Mouse (Mus musculus) midbrain, embryonic 10.5 days (tissue): ENCODE results near the gene Capns2. TPM values are rescaled to one million over a fixed set of nuclear protein-coding genes. Genes with fewer than 3 reads are reported as not detected.

Experiments used
- DNase-seq: peaks from one replicate; pipeline ENCODE4 v3.0.0-alpha.2; 2017; ENCODE audit warnings: low spot score
- H3K27ac ChIP-seq: fragments of 300-500 bp; sonication (generic); replicated peaks from 2 replicates; pipeline ENCODE4 v1.5.1; 2016; ENCODE audit warnings: mild to moderate bottlenecking
- H3K27me3 ChIP-seq: fragments of 300-500 bp; sonication (generic); 2 replicates; pipeline ENCODE4 v1.6.1; 2016; ENCODE audit warnings: low read depth, mild to moderate bottlenecking; ENCODE audit not compliant: poor library complexity, severe bottlenecking
- H3K36me3 ChIP-seq: fragments of 300-500 bp; sonication (generic); 2 replicates; pipeline ENCODE4 v1.6.1; 2016; ENCODE audit warnings: mild to moderate bottlenecking, moderate library complexity
- H3K4me1 ChIP-seq: fragments of 300-500 bp; sonication (generic); 2 replicates; pipeline ENCODE4 v1.6.1; 2016
- H3K4me3 ChIP-seq: fragments of 300-500 bp; sonication (generic); 2 replicates; pipeline ENCODE4 v1.5.1; 2016; ENCODE audit warnings: mild to moderate bottlenecking, moderate library complexity
- H3K9me3 ChIP-seq: fragments of 300-500 bp; sonication (generic); replicated peaks from 2 replicates; pipeline ENCODE4 v1.6.1; 2016; ENCODE audit warnings: mild to moderate bottlenecking
- WGBS: fragments of 180-500 bp; shearing (Covaris S2); methylation state at CpG from one replicate; pipeline ENCODE4 v1.1.7; 2016; 5-methylcytosine and 5-hydroxymethylcytosine counted together
- polyA plus RNA-seq: library from polyadenylated mRNA; unstranded; fragments of >200 nt; fragmentation: Nextera tagmentation; extraction: Ambion mirVana; gene quantifications from 2 replicates; pipeline ENCODE4 v1.2.1, GENCODE M21; 2016

The Capns2 gene
- polyA plus RNA-seq: 0.23 and 0.26 TPM in 2 replicates

DNA sequence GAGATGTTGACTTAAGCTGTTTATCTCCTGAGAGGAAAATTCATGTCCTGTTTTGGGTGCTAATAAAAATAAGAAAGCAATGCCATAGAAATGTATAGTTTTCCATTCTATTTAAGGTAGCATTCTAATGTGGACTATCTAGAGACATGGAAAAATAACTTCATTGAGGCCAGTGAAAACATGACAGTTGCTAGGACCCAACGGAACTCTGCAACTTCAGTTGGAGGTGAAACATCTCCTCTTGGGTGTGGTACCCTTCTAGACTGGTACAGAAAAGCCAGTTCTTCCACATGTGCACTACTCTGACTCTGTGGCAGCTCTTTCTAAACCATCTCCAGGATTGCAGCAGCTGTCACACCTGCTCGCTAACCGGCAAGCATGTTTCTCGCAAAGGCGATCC is at the start of gene Capns2:
TSS of gene Capns2 (plus strand) at position 301 of the 400 bp plus-strand sequence.
- Histone ChIP-seq H3K4me1 (no peaks in the 10 kb centered on the region), H3K36me3 (no peaks in the 10 kb centered on the region), H3K27ac (no peak within 1 kb of the TSS), H3K9me3 (no peaks in the 10 kb centered on the region), H3K4me3 (no peak within 1 kb of the TSS), H3K27me3 (no peaks in the 10 kb centered on the region)
- no peak for DNase-seq
- WGBS: 94% methylated on average over 5 of the region's 5 CpGs

DNA sequence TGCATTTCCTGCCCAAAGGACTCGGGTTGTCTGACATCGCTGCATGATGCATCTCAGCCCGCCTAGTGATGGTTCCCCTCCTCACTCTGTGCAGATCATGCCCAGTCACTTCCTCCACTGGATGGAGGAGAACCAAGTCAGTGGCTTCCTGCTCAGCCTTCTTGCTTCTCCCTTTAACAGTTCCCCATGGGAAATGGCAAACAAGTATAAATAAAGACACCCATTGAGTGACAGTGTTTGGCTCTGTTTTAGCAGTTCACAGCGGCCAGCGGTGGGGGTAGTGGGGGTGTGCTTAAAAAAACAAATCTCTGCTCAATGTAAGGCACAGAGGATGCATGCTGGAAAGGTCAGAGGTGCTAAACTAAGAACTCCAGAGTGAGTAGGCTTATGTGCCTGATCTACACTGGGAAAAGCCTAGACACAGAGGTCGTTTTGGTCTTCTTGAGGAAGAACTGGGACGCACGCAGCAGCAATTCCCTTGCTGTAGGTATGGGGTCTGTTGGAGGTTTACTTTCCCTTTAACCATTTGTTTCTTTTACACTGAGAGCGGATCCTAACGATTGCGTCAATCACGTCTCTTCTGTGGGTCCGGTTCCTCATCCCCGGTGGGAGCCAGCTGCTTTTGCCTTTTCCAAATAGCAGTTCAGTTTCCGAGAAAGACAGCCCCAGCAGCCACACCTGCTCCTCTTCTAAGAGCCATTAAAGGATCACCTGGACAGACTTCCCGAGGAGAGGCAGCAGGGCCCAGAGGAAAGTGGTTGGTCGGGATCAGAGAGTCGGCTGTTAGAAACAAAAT is 47.8 kb upstream of the Capns2 start:
- no peaks in the 10 kb centered on the region for H3K36me3 ChIP-seq
- 73% methylated on average over 18 of the region's 18 CpGs for WGBS
- H3K27me3 ChIP-seq: peaks cover 23% of the 10 kb centered on the region

DNA sequence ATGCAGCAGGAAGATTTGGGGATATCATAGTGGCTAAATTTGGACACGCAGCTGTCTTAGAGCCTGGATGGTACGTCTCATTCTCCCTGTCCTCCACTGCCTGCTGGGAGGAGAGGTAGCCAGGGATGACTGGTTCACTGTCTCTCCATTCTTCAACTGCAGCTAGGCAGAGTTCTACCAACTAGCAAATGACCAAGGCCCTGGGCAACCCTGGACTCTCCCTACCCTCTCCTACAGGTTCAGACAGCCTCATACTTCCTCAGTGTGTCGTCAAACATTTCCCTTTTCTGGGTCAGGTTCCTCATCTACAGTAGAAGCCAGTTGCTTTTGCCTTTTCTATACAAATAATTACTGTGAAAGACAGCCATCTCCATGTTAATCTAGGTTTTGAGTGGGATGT is 46.5 kb upstream of the Capns2 start:
- H3K27ac ChIP-seq: no peak overlapping the region
- DNase-seq: no peak
- no peaks in the 10 kb centered on the region; the same call in 1 of the 2 replicates for H3K9me3 ChIP-seq
- WGBS: 87% methylated on average over 3 of the region's 3 CpGs
- peak overlapping the region; percentile 69 for H3K4me3 ChIP-seq
- no peaks in the 10 kb centered on the region for H3K36me3 ChIP-seq
- H3K4me1 ChIP-seq: peaks cover 22% of the 10 kb centered on the region
- H3K27me3 ChIP-seq: peaks cover 23% of the 10 kb centered on the region

More for the DNA sequence above, 47.8 kb upstream of the Capns2 start:
- peaks cover 26% of the 10 kb centered on the region for H3K4me1 ChIP-seq
- no peak for DNase-seq
- no peak overlapping the region for H3K27ac ChIP-seq
- H3K9me3 ChIP-seq: no peaks in the 10 kb centered on the region; the same call in 1 of the 2 replicates
- H3K4me3 ChIP-seq: no peak overlapping the region

DNA sequence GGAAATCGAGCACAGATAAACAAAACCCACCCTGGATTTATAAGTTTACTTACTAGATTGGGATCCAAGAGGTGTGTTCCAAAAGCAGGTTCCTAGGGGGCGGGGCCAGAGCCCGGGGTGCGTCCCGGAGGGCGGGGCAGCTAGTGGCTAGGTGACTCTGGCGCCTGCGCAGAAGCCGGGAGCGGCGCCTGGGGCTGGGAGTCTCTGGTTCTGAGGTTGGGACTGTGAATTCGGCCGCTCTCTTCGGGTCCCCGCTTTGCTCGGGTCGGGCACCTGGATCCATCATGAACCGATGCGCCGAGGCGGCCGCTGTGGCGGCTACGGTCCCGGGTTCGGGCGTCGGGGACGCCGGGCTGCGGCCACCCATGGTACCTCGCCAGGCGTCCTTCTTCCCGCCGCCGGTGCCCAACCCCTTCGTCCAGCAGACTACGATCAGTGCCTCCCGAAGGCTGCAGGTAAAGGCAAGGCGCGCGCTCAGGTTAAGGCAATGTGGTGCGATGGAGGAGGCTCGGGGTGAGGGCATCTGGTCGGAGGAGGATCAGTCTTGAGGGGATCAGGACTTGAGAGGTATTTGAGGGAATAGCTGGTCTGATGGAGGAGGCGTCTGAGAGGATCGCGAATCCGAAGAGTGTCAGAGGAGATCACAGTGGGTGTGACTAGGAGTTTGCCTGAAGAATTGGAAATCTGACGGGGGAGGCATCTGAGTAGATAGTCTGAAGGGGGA is 45.9 kb upstream of the Capns2 start, which contains the start of gene Lpcat2:
TSS of gene Lpcat2 (plus strand) at position 169 of the 724 bp plus-strand sequence.
- WGBS: 1% methylated on average over 50 of the region's 50 CpGs
- Histone ChIP-seq H3K4me3 (peak within 1 kb of the TSS; percentile 69), H3K36me3 (no peaks in the 10 kb centered on the region), H3K27ac (peak within 1 kb of the TSS; percentile 82), H3K4me1 (peaks cover 18% of the 10 kb centered on the region), H3K27me3 (peaks cover 23% of the 10 kb centered on the region), H3K9me3 (no peaks in the 10 kb centered on the region; the same call in 1 of the 2 replicates)
- peak; percentile 75 for DNase-seq

DNA sequence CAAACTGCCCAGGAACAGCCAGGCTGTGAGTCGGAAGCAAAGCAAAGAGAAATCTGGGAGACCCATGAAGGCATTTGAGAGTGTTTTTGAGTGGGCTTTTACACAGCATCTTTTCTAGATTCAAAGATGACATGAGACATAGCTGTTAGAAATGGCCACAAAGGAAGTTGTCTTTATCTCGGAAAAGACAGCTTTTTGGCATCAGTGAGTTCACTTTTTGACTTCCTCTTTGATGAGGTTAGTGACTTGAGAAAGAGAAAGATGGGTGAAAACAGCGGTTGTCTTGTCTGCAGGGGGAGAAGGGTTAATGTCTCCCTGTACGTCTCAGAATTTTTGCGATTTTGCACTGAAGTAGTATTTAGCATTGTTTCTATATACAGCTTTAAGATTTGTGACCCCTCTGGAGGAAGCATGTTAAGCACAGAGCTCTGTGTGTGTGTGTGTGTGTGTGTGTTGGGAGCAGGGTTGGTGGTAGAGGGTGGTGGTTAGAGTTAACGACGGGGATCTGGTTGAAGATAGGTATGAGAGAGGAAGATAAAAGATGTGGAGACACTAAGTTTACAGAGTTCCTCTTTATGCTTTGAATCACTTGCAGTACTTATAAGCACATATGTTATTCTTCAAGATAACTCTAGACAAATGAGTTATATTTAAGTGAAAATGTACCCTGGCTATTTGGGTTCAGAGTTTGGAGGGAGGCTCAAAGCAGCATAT is 44.8 kb upstream of the Capns2 start:
- 90% methylated on average over 7 of the region's 7 CpGs for WGBS
- Histone ChIP-seq H3K27me3 (peaks cover 23% of the 10 kb centered on the region), H3K27ac (no peak overlapping the region), H3K9me3 (no peaks in the 10 kb centered on the region; the same call in 1 of the 2 replicates), H3K4me3 (no peak overlapping the region), H3K4me1 (peaks cover 16% of the 10 kb centered on the region), H3K36me3 (no peaks in the 10 kb centered on the region)
- DNase-seq: no peak

DNA sequence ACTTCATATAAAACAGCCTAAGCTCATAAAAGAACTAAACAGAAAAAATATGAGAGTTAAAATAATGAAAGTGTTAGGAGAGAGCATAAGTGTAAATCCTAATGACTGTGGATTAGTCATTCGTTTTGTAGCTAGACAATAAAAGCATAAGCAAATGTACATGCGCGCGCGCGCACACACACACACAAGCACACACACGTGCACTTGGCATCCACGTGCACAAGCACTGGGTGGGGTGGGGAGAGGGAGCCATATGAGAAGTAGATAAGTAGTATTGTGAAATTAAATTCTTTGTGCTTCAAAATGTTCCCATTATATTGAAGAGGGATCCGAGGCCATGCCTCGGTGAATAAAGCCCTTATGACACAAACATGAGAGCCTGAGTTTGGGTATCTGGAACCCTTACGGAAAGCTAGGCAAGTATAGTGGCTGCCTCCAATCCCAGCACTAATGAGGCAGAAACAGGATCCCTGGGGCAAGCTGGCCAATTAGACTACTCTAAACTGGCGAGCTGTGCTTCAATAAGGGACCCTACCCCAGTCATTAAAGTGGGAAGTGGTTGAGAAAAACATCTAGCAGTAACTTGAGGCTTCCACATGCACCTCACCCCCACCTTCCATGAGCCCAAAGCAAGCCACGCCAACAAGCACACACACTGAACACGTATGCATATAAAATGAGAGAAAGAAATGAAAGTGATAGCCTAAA is 42.6 kb upstream of the Capns2 start:
- no peak for DNase-seq
- H3K27ac ChIP-seq: no peak overlapping the region
- no peaks in the 10 kb centered on the region for H3K36me3 ChIP-seq
- WGBS: 90% methylated on average over 14 of the region's 14 CpGs
- H3K27me3 ChIP-seq: peaks cover 23% of the 10 kb centered on the region
- no peak overlapping the region for H3K4me3 ChIP-seq
- peaks cover 10% of the 10 kb centered on the region for H3K4me1 ChIP-seq
- no peaks in the 10 kb centered on the region; the same call in 1 of the 2 replicates for H3K9me3 ChIP-seq

DNA sequence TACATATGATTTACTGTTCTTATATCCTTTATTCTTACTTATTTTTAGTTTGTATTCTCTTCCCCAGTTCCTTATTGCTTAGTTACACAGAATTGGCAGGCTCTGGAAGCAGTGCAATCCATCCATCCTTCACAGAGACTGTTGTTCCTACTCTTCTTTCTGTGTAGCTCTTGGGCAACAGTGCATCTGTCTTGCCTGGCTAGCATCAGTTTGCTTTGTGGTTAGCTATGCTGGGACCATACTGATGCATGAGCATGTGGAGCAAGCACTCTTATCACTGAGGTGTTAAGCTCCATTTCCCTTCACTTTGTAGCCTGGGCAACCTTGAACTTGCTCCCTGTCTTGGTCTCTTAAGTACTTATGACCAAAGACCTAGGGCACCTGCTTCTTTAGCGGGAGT is 39.2 kb upstream of the Capns2 start:
- no peaks in the 10 kb centered on the region for H3K4me1 ChIP-seq
- no peaks in the 10 kb centered on the region for H3K27me3 ChIP-seq
- H3K27ac ChIP-seq: no peak overlapping the region
- H3K36me3 ChIP-seq: no peaks in the 10 kb centered on the region
- H3K9me3 ChIP-seq: 0 out of 2 replicates have a peak, but pooled peaks cover 4% of the 10 kb centered on the region
- no peak for DNase-seq
- no peak overlapping the region for H3K4me3 ChIP-seq
- WGBS: 93% methylated on average over 1 of the region's 1 CpGs

DNA sequence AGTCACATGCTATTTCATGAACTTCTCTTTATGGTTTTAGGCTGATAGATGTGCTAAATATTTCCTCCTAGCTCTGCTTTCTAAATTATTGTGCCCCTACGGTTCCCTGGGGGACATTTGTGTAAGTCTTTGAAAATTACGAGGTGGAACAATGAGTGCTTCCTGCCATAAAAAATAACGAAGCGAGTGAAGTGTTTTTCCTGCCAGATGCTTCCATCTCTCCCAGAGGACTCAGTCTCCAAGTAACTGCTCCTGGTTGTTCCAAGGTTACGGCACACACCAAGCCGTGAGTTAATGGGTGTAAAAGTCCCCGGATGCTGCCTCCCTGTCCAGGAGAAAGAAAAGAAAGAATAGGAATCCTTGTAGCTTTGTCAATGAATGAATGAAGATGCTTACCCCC is 30.9 kb upstream of the Capns2 start:
- H3K27ac ChIP-seq: no peak overlapping the region
- no peaks in the 10 kb centered on the region for H3K9me3 ChIP-seq
- WGBS: 73% methylated on average over 7 of the region's 7 CpGs
- H3K4me3 ChIP-seq: no peak overlapping the region
- H3K27me3 ChIP-seq: no peaks in the 10 kb centered on the region
- DNase-seq: no peak
- no peaks in the 10 kb centered on the region for H3K4me1 ChIP-seq
- H3K36me3 ChIP-seq: no peaks in the 10 kb centered on the region

DNA sequence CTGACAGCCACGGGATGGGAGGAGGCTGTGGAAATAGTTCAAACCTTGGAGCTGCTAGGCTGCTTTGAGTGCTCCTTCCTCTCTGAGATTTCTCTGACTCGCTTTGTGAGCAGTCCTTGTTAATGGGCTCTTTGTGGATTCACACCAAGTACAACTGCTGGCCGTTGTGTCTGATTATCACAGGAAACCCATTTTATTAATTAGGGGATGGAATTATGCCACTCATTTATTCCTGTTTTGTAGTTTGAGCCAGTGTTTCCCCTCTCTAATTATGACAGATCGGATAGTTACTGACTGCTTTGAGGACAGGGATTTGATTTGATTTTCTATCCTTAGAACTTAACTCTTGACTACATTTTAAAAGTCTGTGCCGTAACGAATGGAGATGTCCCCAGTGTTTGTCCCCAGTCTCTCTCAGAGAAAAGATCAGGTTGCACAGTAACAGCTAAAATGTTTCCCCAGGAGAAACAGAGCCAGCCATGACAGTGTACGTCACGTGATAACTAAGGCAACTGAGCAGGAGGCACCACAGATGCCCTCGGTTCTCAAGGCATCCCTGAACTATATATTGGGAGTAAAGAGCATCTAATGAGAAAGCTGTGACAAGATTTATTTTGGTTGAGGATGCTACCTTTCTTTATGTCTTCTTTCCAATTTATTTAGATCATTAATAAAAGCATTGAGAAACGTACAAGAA is 29.0 kb upstream of the Capns2 start:
- Histone ChIP-seq H3K9me3 (no peaks in the 10 kb centered on the region), H3K36me3 (no peaks in the 10 kb centered on the region), H3K27me3 (no peaks in the 10 kb centered on the region), H3K4me1 (no peaks in the 10 kb centered on the region), H3K4me3 (no peak overlapping the region), H3K27ac (no peak overlapping the region)
- WGBS: 84% methylated on average over 10 of the region's 10 CpGs
- no peak for DNase-seq

DNA sequence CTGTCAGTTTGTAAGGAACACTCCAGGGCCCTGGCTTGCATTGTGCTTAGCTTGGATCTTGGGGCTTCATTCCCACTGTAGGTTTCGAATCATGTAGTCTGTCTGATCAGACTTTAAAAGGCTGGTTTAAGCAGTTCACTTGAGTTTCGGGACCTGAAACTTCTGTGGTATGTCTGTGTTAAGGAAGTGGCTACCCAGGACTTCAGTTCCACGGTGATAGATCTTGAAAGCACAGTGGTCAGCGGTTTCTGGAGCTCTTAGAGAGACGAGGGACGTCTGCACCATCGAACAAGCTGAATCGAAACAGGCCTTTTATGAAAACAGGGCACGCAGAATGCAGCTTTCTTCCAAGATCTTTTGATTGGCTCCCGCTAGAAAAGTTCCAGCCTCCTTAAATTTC is 25.4 kb upstream of the Capns2 start:
- 77% methylated on average over 10 of the region's 10 CpGs for WGBS
- H3K4me1 ChIP-seq: no peaks in the 10 kb centered on the region
- H3K9me3 ChIP-seq: no peaks in the 10 kb centered on the region
- no peak for DNase-seq
- H3K4me3 ChIP-seq: no peak overlapping the region
- 0 out of 2 replicates have a peak, but pooled peaks cover 5% of the 10 kb centered on the region for H3K36me3 ChIP-seq
- no peaks in the 10 kb centered on the region for H3K27me3 ChIP-seq
- no peak overlapping the region for H3K27ac ChIP-seq

DNA sequence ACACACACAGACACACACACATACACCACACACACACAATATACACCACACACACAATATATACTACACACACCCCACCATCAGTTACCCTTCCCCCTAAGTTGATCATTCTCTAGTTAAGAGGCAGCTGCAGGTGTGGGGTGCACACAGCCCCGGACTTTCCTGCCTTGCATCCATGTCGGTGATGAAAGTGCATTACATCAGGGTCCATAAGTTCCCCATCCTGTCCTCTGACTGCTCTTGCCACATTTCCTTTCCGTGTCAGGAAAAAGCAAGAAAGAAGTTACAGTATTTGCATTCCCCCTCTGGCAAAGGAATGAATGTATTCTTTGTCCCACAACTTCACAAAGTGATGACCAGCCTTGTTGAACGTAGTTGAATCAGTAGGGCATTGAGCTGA is 20.0 kb upstream of the Capns2 start:
- Histone ChIP-seq H3K36me3 (0 out of 2 replicates have a peak, but pooled peaks cover 5% of the 10 kb centered on the region), H3K27me3 (no peaks in the 10 kb centered on the region), H3K4me3 (no peak overlapping the region), H3K9me3 (no peaks in the 10 kb centered on the region), H3K4me1 (no peaks in the 10 kb centered on the region), H3K27ac (no peak overlapping the region)
- no peak for DNase-seq
- 89% methylated on average over 4 of the region's 4 CpGs for WGBS
